Mouse (Mus musculus) mature B cell (primary cell): ENCODE data around the gene Plcxd2.

Experiments used
- in situ Hi-C: fragments of 300-500 bp; cut with MboI; formaldehyde crosslinking; loops from 2 replicates; pipeline ENCODE4 v1.14.3; 2019

Gene Plcxd2

DNA sequence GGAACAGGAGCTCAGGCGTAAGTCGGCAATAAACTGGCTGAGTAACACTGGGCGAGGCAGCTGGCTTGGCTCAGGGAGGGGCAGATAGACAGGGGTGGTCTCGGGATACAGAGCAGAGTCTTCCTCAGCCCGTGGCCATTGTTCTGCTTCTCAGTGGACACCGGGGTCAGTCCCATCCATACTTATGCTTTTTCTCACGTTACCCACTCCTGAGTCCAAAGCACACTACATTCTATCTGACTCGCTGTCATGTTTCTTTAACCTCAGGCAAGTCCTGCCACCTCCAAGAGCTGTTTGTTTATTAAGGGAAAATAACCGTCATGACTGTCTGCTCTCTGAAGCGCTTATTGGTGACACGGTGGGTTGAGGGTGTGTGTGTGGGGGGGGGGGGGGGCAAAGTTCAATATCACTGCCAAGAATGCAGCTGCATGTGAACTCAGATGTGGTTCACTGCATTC is 64.8 kb downstream of the Plcxd2 start:
- in situ Hi-C loops, result no loop called here

DNA sequence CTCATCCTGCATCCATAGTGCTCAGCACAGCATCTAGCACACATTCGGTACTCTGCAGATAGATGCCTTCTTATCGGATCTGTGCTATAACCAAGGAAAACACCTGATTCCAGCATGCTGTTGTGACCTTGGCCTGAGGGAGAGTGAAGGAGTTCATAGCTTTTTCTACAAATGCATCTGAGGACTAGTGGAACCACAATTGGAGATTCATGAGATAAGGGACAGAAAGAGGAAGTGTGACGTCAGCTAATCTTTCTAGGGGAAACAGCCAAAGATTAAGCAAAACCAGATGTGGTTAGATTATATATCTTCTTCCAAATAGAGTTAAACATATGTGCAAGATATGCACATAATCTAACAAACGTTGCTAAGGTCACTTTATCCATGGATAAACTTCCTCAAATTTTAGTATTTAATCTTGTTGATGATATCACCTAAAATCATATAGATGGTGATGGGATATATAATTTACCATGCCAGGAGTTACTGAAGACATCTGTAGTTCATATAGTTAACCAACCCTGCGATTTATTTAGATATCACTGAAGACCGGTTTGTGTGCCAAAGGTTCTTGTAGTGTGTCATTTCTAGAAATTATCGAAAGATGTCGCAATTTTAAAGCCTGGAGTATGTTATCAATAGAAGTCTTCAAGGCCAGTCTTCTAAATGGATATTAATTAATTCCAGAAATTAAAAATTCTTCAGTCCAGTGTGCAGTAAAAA is 67.7 kb downstream of the Plcxd2 start:
- in situ Hi-C loops, result no loop called here

DNA sequence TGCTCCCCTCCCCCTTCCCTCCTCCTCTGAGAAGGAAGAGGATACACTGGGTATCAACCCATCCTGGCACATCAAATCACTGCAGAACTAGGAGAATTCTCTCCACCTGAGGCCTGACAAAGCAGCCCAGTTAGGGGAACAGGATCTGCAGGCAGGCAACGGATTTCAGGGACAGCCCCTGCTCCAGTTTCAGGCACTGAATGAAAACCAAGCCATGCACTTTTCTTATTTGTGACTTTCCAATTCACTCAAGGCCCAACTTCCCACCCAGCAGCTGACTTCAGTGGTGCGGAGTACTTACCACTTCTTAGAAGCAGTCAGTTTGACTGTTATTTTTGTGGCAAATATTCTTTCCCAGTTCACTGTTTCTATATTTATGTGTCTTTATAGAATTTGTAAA is 69.3 kb downstream of the Plcxd2 start:
- in situ Hi-C loops, result no loop called here

DNA sequence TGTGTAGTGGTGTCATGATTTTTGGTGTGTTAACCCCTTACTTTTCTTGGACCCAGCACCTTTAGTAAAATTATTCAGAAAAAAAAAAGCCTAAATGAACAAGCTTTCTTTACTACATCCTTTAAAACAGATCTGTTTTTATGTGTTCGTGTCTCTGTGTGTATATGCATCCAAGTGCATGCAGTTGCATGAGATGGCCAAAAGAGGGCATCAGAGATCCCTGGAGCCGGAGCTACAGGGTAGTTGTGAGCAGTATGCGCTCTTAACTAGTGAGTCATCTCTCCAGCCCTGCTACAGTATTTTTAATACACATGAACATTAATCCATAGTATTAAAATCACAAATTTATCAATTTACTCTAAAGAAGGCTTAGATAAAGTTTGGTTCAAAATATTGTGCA is 70.6 kb downstream of the Plcxd2 start:
- in situ Hi-C loops, result no loop called here

DNA sequence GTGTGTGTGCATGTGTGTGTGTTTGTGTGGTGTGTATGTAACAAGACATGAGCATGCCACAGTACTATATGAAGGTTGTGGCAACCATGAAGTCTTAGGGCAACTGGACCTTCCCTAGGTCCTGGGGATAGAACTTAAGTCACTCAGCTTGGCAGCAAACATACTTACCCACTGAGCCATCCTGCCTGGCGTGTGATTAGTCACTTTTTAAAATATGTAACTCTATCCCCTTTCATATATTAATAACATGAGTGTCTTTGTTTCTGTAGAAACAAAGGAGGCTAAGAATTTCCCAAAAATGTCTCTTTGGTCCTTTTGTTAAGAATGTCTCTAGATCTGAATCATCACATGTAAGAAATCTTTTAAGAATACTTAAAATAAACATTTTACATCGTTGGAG is 72.6 kb downstream of the Plcxd2 start:
- in situ Hi-C loops, result no loop called here

DNA sequence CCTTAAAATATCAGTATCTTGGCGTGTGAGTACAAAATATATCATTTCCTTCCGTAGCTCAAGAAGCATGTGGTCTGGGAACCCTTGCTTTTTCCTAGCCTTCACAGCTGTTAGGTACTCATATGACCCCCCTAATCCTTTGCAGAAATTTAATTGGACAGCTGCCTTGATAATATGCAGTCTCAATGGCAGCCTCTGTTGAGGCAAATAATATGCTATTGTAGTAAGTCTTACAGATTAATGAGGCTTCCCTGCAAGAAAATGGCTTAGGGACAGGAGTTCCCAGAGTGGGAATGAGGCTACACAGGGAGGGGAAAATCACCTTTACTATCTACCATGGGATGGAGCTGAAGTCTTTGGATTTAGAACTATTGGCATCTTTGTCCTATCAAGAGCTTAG is 73.5 kb downstream of the Plcxd2 start:
- in situ Hi-C loops, result no loop called here

DNA sequence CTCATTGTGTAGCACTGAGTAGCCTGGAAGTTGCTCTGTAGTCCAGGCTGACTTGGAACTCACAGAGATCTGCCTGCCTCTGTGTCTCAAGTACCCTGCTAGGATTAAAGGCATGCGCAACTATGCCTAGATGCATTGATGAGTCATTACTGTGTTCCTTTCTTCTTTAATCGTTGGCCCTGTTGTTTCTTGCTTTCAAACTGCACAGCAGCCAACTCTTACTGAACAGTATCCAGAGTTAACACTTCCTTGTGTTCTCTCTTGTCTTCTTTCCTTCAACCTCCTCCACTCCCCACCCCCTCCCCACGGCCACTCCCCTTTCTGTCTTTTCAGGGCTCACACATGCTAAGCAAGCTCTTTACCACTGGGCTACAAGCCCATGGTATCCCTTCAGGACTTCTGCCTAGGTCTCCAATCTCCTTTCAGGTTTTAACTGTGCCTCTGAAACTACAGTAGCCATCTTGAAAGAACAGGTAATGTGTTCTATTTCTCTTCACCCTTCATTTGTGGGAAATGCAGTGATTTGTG is 74.0 kb downstream of the Plcxd2 start:
- in situ Hi-C loops, result no loop called here

DNA sequence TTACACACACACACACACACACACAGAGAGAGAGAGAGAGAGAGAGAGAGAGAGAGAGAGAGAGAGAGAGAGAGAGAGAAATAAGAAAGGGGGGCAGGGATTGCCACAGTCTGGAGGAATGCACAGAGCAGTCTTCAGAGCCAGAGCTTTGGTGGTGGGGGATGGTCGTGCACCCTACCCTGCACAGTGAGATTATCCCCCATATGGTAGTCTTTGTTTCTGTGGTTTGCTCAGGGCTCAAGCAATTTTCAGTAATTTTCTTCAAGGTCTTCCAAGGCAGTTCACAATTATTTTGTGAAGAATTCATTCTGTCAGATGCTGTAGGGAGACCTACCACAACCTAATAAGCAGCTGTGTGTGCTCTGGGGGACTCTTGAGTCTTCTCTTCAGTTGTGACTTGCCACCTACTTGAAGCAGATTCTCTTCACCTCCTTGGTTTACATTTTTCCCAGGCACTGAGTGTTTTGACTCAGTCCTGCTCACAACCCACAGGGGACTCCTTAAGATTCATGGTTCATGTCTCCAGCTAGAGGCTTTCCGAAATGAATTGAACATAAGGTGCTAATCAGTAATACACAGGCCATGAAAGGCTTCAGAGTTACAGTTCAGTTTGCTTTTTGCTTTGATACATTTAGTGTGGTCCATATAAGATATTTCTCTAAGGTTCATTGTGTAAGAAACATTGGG is 75.2 kb downstream of the Plcxd2 start:
- in situ Hi-C loops, result no loop called here

DNA sequence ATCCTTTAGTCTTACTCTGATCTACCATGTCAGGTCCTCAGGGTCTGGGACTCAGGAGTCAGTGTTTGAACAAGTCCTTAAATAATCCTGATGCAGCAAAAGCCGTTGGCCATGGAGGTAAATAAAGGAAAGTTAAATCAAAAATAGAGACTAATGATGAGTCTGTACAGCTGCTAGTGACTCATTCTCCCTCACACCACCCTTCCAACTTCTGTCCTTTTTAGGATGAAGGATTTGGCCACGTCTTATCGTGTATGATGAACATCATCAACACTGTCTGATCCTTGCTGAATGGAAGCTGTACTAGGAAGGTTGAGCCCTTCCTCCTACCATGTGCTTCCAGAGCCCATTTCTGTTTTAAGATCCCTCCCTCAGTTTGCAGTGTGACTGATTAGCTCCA is 79.7 kb downstream of the Plcxd2 start:
- in situ Hi-C loops, result no loop called here

DNA sequence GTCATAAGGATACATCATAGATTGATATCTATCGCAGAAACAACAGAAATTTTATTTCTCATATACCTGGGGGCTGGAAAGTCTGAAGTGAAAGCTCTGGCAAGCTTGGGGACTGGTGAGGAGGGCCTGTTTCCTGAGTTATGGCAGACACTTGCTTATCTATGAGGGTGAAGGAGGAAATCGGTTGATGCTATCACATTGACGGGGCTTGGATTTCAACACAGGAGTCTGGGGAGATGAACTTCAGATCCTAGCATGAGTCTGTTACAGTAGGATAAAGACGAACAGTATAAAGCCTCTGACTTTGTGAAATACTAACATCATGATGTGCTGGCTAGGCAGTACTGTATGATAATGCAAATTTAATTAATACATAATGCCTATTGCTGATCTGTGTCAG is 81.9 kb downstream of the Plcxd2 start:
- in situ Hi-C loops, result no loop called here

DNA sequence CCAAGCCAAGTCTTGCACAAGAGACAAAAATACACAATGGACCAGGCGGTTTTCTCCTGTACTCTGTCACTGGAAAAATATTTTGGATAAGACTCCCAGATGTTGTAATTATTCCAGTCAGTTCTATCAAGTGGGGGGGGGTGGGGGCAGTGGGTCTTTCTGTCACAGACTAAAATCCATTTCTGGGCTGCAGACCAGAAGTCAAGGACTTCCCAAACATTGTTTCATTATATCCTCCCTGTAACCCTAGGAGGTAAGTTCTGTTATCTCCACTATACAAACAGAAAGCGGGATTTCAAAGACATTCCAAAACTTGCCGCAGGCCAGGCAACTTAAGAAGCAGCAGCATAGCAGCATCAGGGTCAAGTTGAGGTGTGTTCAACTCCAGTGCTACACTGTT is 82.4 kb downstream of the Plcxd2 start:
- in situ Hi-C loops, result no loop called here

DNA sequence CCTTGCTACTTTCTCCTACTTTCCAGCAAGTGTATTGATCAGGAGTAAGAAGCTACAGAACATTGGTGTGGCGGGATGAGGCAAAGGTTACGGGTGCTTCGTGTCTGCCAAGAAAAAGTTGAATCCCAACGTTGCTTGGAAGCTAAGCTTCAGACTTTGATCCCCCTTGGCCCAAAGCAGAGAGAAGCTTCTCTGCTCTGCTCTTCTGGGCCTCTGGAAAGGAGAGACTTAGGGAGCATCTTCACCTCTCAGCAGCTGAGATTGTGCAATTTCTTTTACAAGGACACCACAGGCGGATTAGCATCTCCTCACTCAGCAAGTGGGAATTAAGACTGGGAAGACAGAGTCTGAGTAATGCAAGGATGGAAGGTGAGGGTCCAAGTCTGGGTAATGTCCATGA is 83.1 kb downstream of the Plcxd2 start:
- in situ Hi-C loops, result no loop called here

DNA sequence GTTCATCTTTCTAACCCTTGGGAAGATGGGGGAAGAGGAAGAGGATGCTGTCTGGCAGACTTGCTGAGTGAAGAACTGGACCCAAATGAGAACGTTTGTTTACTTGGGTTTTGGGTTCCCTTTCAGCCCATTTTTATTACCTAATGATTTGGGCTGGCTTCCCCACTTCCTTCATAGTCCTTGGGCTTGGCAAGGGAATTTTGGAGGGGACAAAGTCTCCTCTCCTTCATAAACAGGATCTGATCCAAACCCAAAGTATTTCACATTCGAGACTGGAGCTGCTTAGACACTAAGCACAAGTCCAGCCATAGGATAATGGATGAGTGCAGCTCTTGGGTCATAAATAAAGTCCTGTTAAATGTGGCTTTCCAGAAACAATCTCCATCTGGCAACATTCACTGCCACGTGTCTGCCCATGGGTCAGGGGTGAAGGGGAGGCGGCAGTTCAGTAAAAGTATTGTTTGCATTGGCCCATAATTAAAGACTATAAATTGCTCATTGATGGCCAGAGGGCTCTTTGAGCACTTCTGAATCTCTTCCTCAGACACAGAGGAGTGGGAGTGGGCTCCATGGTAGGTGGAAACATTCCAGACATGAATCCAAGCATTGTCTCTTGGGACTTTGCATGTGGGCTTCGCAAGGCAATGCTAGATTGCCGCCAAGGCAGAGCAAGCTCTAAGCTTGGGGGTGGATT is 86.1 kb downstream of the Plcxd2 start:
- in situ Hi-C loops, result no loop called here

DNA sequence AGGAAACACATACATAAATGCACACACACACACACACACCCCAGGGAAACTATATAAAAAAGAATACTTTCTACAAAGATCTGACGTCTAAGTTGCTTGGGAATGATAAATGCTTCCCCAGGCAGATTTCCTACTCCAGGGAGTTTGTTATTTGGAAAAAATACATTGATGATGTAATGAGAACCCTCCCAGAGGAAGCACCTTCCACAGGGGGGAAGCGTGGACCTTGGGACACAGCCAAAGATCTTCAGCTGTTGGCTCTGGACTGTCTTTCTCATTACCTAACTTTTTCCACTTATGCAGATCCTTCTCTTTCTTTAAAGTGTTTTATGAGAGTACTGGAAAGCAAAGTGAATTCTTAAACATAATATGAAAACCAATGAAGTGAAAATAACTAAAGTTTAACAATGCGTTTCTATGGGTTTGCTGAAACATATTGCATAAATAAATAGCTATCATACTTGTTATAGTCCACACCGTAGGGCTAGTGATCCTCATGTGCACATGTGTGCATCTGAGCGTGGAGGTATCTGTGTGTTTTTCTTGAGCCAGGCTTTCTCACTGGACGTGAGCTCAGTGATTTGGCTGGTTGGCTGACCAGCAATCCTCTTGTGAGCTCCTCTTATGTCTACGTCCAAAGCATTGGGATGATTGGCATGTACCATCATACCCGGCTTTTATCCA is 87.3 kb downstream of the Plcxd2 start:
- in situ Hi-C loops, result no loop called here

DNA sequence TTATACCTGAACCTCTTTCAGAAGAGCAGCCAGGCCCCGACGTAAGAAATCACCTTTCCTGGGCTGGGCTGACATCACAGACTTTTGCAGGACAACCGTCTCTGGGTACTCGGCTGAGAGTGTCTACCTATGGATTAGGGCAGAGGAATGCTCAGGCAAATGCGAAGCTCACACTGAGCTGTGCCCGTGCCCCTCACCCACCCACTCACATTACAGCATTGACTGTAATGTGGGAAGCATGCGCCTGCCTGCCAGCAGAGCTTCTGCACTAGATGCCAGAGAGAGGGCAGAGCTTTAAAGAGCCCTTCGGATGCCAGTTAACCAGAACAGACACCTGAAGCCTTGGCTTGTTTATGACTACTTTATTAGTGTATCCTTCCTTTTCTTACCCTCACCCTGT is 90.4 kb downstream of the Plcxd2 start:
- in situ Hi-C loops, result no loop called here
